Mouse (Mus musculus): ENCODE results near the gene Sumo1.
A peak's percentile ranks its signal among the peaks of the same experiment; 100 is the strongest.

Gene Sumo1

DNA sequence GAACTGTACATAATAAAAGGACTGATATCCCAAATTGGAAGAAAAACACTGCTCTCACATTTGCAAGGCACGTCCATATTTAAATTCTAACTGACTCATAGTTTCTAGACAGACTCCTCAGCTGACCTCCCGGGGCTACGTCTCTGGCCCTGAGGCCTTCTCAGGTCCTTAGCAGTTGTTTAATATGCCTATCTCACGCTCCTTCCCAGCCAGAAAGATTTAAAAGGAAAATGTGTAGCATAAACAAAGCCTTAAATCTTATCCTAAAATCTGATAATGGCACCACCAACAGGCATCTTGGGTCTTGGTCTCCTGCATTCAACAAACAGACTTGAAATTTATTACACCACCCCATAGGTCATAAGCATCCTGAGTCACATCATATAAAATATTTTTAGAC, 91.9 kb downstream of the Sumo1 start:
- Histone ChIP-seq H3K4me3 (replicated peaks; ENCODE audit: low read length) (no peak overlapping the region), H3K36me3 (ENCODE audit: insufficient read depth, low read length) (no peaks in the 10 kb centered on the region), H3K4me1 (replicated peaks; ENCODE audit: low read depth, low read length) (peaks cover 40% of the 10 kb centered on the region), H3K9me3 (ENCODE audit: low read length) (no peaks in the 10 kb centered on the region), H3K27me3 (ENCODE audit: insufficient read depth, low read length) (peaks cover 24% of the 10 kb centered on the region)
- TF ChIP-seq CTCF (conservative IDR thresholded peaks at IDR 0.05; ENCODE audit: low read length) = no peak
- TF ChIP-seq NANOG (IDR thresholded peaks at IDR 0.05; ENCODE audit: borderline replicate concordance, low read length) = no peak
- no peak for TF ChIP-seq POU5F1 (IDR thresholded peaks at IDR 0.05; ENCODE audit: borderline replicate concordance, low read length)

DNA sequence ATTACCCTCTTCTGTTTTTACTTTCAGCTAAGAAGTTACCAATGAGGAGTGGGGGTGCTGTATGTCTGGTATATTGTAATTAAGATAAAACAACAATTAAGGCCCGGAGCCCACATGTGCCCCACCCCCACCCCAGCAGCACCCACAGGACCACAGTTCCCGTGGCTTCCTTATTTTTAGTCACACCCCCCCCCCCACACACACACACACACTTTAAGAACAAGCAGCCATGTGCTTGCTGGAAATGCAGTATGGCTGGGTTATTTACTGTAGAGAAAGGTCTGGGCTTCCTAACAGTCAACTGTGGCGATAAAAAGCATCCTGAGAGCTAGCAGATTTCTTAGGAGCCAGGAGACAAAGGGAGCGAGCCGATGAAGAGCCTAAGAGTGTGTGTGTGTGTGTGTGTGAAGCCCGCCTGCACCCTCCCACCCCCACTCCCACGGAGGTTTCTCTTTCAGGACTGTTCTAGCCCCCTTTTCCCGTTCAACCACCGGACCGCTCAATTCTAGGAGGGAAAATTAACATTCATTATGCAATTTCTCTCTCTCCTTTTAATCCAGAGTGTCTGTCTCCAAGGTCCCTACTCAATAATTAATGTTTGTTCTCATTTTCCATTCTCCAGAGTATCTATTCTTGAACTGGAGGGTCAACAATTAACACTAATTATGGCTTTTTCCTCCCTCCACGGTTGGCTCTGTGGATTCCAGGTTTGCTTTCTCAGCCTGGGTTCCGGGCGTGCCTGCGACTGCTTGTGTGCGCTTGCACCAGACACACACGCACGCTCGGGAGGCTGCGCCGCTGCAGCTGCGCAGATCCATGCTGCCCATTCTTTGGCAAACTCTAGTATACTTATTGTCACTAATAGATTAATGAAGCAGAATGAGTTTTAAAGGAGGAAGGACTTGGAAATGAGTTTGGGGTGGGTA, 96.1 kb downstream of the Sumo1 start:
- Histone ChIP-seq H3K36me3 (ENCODE audit: insufficient read depth, low read length) (no peaks in the 10 kb centered on the region), H3K9me3 (ENCODE audit: low read length) (no peaks in the 10 kb centered on the region), H3K4me3 (replicated peaks; ENCODE audit: low read length) (peak overlapping the region; percentile 32; the same call in 1 of the 2 replicates), H3K4me1 (replicated peaks; ENCODE audit: low read depth, low read length) (peaks cover 25% of the 10 kb centered on the region), H3K27me3 (ENCODE audit: insufficient read depth, low read length) (peaks cover 16% of the 10 kb centered on the region)
- TF ChIP-seq CTCF (conservative IDR thresholded peaks at IDR 0.05; ENCODE audit: low read length) (no peak), POU5F1 (IDR thresholded peaks at IDR 0.05; ENCODE audit: borderline replicate concordance, low read length) (no peak), NANOG (IDR thresholded peaks at IDR 0.05; ENCODE audit: borderline replicate concordance, low read length) (no peak)

DNA sequence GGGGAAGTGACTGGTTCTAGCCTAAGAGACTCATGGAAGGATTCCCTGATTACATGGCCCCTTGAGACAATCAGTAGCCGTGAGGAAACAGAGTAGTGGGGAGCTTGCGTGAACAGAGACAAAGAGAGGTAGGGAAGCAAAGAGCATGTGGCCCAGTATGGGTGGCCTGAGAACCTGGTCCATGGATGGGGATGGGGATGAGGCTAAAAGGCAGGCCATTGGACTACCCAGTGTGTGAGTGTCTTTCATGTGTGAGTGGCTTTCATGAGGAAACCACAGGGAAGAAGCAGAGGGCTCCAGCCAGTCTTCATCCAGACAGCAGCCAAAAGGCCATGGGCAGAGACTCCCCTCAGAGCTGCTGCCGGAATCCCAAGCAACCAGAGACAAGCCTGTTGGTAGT, 96.8 kb downstream of the Sumo1 start:
- Histone ChIP-seq H3K36me3 (ENCODE audit: insufficient read depth, low read length) (no peaks in the 10 kb centered on the region), H3K4me1 (replicated peaks; ENCODE audit: low read depth, low read length) (peaks cover 22% of the 10 kb centered on the region), H3K27me3 (ENCODE audit: insufficient read depth, low read length) (peaks cover 18% of the 10 kb centered on the region), H3K4me3 (replicated peaks; ENCODE audit: low read length) (no peak overlapping the region), H3K9me3 (ENCODE audit: low read length) (no peaks in the 10 kb centered on the region)
- TF ChIP-seq POU5F1 (IDR thresholded peaks at IDR 0.05; ENCODE audit: borderline replicate concordance, low read length) (no peak), NANOG (IDR thresholded peaks at IDR 0.05; ENCODE audit: borderline replicate concordance, low read length) (no peak), CTCF (conservative IDR thresholded peaks at IDR 0.05; ENCODE audit: low read length) (no peak)

DNA sequence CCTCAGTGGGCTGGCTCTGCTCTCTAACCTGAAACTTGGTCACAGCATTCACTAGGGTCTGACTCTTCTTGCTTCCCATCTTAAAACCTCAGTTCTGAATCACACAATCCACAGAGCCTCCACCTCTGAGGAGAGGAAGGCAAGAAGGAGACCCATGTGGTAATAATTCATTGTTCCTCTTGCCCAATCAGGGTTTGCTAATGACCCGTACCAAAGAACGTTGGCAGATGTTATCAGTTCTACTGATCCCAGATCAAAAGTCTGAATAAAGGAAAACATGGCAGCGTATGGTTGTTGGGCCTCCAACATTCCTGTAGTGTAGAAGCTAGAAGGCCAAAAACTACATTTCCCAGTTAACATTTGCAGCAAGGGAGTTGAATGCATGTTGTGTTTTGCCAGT, 99.1 kb downstream of the Sumo1 start:
- Histone ChIP-seq H3K4me3 (replicated peaks; ENCODE audit: low read length) (no peak overlapping the region), H3K4me1 (replicated peaks; ENCODE audit: low read depth, low read length) (peaks cover 22% of the 10 kb centered on the region), H3K27me3 (ENCODE audit: insufficient read depth, low read length) (peaks cover 23% of the 10 kb centered on the region), H3K36me3 (ENCODE audit: insufficient read depth, low read length) (no peaks in the 10 kb centered on the region), H3K9me3 (ENCODE audit: low read length) (no peaks in the 10 kb centered on the region)
- TF ChIP-seq CTCF (conservative IDR thresholded peaks at IDR 0.05; ENCODE audit: low read length) = no peak
- no peak for TF ChIP-seq NANOG (IDR thresholded peaks at IDR 0.05; ENCODE audit: borderline replicate concordance, low read length)
- no peak for TF ChIP-seq POU5F1 (IDR thresholded peaks at IDR 0.05; ENCODE audit: borderline replicate concordance, low read length)

DNA sequence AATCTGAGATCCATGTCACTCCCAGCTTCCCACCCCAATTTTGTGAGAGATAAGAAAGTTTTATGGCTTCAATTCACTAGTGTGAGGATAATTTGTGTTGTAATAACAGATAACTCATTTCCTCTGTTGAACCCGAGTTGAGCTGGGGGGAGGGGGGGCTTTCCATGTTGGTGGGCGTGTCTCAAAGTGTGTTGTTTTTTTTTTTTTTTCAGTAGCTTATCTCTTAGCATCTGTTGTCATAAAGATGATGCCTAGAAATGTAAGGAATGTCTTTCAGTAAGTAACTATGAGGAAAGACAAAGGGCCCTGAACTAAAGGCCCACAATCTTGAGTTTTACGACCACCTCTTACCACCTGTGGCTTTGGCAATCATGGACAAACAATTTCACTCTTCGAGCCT, 99.9 kb downstream of the Sumo1 start:
- Histone ChIP-seq H3K27me3 (ENCODE audit: insufficient read depth, low read length) (peaks cover 20% of the 10 kb centered on the region), H3K4me3 (replicated peaks; ENCODE audit: low read length) (no peak overlapping the region), H3K36me3 (ENCODE audit: insufficient read depth, low read length) (no peaks in the 10 kb centered on the region), H3K9me3 (ENCODE audit: low read length) (no peaks in the 10 kb centered on the region), H3K4me1 (replicated peaks; ENCODE audit: low read depth, low read length) (peaks cover 22% of the 10 kb centered on the region)
- TF ChIP-seq POU5F1 (IDR thresholded peaks at IDR 0.05; ENCODE audit: borderline replicate concordance, low read length) (no peak), CTCF (conservative IDR thresholded peaks at IDR 0.05; ENCODE audit: low read length) (no peak), NANOG (IDR thresholded peaks at IDR 0.05; ENCODE audit: borderline replicate concordance, low read length) (no peak)

DNA sequence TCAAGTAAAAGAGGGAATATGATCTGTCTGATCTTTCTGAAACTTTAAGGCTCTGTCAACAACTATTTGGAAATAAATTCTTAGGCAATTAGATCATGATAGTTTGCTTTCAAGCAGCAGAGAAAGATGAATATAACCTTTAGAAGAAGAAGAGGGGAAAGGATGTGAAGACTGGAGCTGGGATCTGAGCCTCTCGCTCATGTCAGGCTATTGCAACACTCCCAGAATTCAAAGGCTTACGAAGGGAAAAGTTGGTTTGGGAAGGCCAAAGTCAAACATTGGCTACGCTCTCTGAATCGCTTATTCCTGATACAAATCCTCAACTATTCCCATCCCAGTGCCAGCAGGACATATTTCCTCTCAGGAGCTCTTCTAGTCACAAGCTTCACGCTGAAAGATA, 101.3 kb downstream of the Sumo1 start:
- peaks cover 15% of the 10 kb centered on the region for H3K27me3 ChIP-seq (ENCODE audit: insufficient read depth, low read length)
- no peak overlapping the region for H3K4me3 ChIP-seq (replicated peaks; ENCODE audit: low read length)
- no peak for TF ChIP-seq CTCF (conservative IDR thresholded peaks at IDR 0.05; ENCODE audit: low read length)
- no peak for TF ChIP-seq POU5F1 (IDR thresholded peaks at IDR 0.05; ENCODE audit: borderline replicate concordance, low read length)
- no peak for TF ChIP-seq NANOG (IDR thresholded peaks at IDR 0.05; ENCODE audit: borderline replicate concordance, low read length)
- H3K36me3 ChIP-seq (ENCODE audit: insufficient read depth, low read length) = no peaks in the 10 kb centered on the region
- H3K9me3 ChIP-seq (ENCODE audit: low read length) = no peaks in the 10 kb centered on the region
- peaks cover 10% of the 10 kb centered on the region for H3K4me1 ChIP-seq (replicated peaks; ENCODE audit: low read depth, low read length)

DNA sequence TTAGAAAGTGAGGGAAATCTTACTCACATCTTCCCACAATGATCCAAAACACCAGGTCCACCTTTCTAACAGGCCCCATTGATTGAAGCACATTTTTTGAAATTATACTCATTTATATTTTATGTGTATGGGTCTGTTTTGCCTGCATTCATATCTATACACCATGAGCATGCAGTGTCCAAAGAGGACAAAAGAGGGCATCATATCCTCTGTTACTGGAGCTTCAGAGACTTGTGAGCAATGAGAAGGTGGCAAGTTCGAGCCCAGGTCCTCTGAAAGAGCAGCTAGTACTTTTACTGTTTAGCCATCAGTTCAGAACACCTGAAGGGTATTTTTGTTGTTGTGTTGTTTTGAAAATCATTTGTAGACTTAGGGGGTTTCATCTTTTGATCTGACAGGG, 102.4 kb downstream of the Sumo1 start:
- Histone ChIP-seq H3K4me1 (replicated peaks; ENCODE audit: low read depth, low read length) (0 out of 2 replicates have a peak, but pooled peaks cover under 1% of the 10 kb centered on the region), H3K27me3 (ENCODE audit: insufficient read depth, low read length) (peaks cover 15% of the 10 kb centered on the region), H3K9me3 (ENCODE audit: low read length) (peaks cover 2% of the 10 kb centered on the region; the same call in 1 of the 2 replicates), H3K36me3 (ENCODE audit: insufficient read depth, low read length) (no peaks in the 10 kb centered on the region), H3K4me3 (replicated peaks; ENCODE audit: low read length) (no peak overlapping the region)
- no peak for TF ChIP-seq NANOG (IDR thresholded peaks at IDR 0.05; ENCODE audit: borderline replicate concordance, low read length)
- no peak for TF ChIP-seq CTCF (conservative IDR thresholded peaks at IDR 0.05; ENCODE audit: low read length)
- no peak for TF ChIP-seq POU5F1 (IDR thresholded peaks at IDR 0.05; ENCODE audit: borderline replicate concordance, low read length)

DNA sequence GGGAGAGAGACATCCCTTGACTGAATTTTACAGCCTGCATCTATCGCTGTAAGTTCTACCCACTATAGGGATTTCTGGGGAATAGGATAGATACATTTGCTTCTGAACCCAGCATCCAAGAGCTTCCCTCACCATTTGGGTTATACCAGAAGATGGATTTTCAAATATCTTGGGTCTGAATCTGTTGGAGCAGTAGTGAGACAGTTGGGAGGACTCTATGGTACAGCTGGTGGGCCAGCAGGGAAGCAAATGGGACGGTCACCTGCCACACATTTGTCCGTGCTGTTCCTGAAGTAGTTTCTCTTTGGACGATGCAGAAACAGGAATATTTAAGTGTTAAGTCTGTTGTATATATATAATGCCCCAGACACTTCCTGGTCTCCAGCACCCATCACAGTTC, 103.1 kb downstream of the Sumo1 start:
- no peaks in the 10 kb centered on the region for H3K4me1 ChIP-seq (replicated peaks; ENCODE audit: low read depth, low read length)
- H3K36me3 ChIP-seq (ENCODE audit: insufficient read depth, low read length) = no peaks in the 10 kb centered on the region
- peaks cover 5% of the 10 kb centered on the region; the same call in 1 of the 2 replicates for H3K9me3 ChIP-seq (ENCODE audit: low read length)
- H3K4me3 ChIP-seq (replicated peaks; ENCODE audit: low read length) = no peak overlapping the region
- TF ChIP-seq POU5F1 (IDR thresholded peaks at IDR 0.05; ENCODE audit: borderline replicate concordance, low read length) (no peak), NANOG (IDR thresholded peaks at IDR 0.05; ENCODE audit: borderline replicate concordance, low read length) (no peak), CTCF (conservative IDR thresholded peaks at IDR 0.05; ENCODE audit: low read length) (no peak)
- peaks cover 15% of the 10 kb centered on the region for H3K27me3 ChIP-seq (ENCODE audit: insufficient read depth, low read length)

Measured in E14TG2a.4 (cell line).